In genomic region chr1:71014345-71014744, GRCm38 (mm10) we compare ENCODE assay signal across 27 mouse cellular contexts.
"Had no signal": no experiment of that assay in that cellular context is flagged by ENCODE, and none has a peak within 500 bp of the region (broad histone marks: within the 10 kb centered on the region; RNA-seq: fewer than 3 reads in every experiment).

No protein-coding gene starts in this region.

- DNase-seq: gastrocnemius, adult 2 months; gastrocnemius, postnatal 10 days; gastrocnemius, postnatal 25 days; heart, adult 18-20 months; heart, postnatal 10 days; heart, postnatal 4 days; kidney, adult 11 months; kidney, adult 2 months; kidney, adult 9 months; kidney, postnatal 14 days; kidney, postnatal 36 days; layer of hippocampus, adult 9-11 months; layer of hippocampus, postnatal 36 days; left cerebral cortex, postnatal 4 days had no signal

- H3K9ac ChIP-seq: heart, embryonic 12.5 days; hindbrain, embryonic 12.5 days; hindbrain, embryonic 14.5 days; kidney, embryonic 15.5 days; limb, embryonic 13.5 days; limb, embryonic 15.5 days; liver, embryonic 12.5 days; liver, embryonic 15.5 days had no signal

- ATAC-seq: hindbrain, postnatal 0 days; intestine, embryonic 16.5 days; liver, embryonic 12.5 days had no signal

- H3K36me3 ChIP-seq: heart, embryonic 10.5 days; heart, embryonic 12.5 days; hindbrain, embryonic 10.5 days; hindbrain, embryonic 12.5 days; kidney, embryonic 15.5 days; limb, embryonic 13.5 days; limb, embryonic 15.5 days; liver, embryonic 12.5 days; liver, embryonic 15.5 days had no signal

- H3K9me3 ChIP-seq: heart, embryonic 10.5 days; hindbrain, embryonic 10.5 days; hindbrain, embryonic 12.5 days; kidney, embryonic 15.5 days; limb, embryonic 13.5 days; limb, embryonic 15.5 days; liver, embryonic 12.5 days; liver, embryonic 15.5 days had no signal

- H3K4me3 ChIP-seq: gastrocnemius, adult 2 months; heart, embryonic 10.5 days; heart, embryonic 12.5 days; hindbrain, embryonic 10.5 days; hindbrain, embryonic 12.5 days; kidney, embryonic 15.5 days; limb, embryonic 13.5 days; limb, embryonic 15.5 days; liver, embryonic 12.5 days; liver, embryonic 15.5 days had no signal

- H3K4me2 ChIP-seq: heart, embryonic 12.5 days; hindbrain, embryonic 12.5 days; hindbrain, embryonic 14.5 days; kidney, embryonic 15.5 days; limb, embryonic 13.5 days; limb, embryonic 15.5 days; liver, embryonic 12.5 days; liver, embryonic 15.5 days had no signal

- H3K27ac ChIP-seq: gastrocnemius, adult 2 months; heart, embryonic 10.5 days; hindbrain, embryonic 10.5 days; hindbrain, embryonic 12.5 days; hindbrain, embryonic 14.5 days; hindbrain, postnatal 0 days; kidney, embryonic 15.5 days; kidney, postnatal 0 days; limb, embryonic 13.5 days; limb, embryonic 15.5 days; liver, embryonic 12.5 days; liver, embryonic 15.5 days had no signal

- H3K4me1 ChIP-seq: heart, embryonic 10.5 days; heart, embryonic 12.5 days; hindbrain, embryonic 10.5 days; hindbrain, embryonic 12.5 days; kidney, embryonic 15.5 days; limb, embryonic 13.5 days; limb, embryonic 15.5 days; liver, embryonic 12.5 days; liver, embryonic 15.5 days had no signal

- H3K27me3 ChIP-seq: heart, embryonic 12.5 days; hindbrain, embryonic 12.5 days; kidney, embryonic 15.5 days; limb, embryonic 13.5 days; limb, embryonic 15.5 days; liver, embryonic 12.5 days; liver, embryonic 15.5 days had no signal
